Mouse (Mus musculus) cerebellum, postnatal 36 days (tissue): Measurements from ENCODE around the gene Btrc.
A peak's percentile ranks its signal among the peaks of the same experiment; 100 is the strongest.

ENCODE experiments used
- DNase-seq, 2 experiments: peaks; one replicate each; pipeline ENCODE4 v3.0.0; 2021 to 2022; ENCODE audit warnings: mixed read lengths in 2 of 2

The Btrc gene

GRCm38 (mm10) chr19:45430971-45431633 is 67.6 kb downstream of the Btrc start:
- no peak for DNase-seq

- DNase-seq, result peak; percentile 43 to 62
Measured at GRCm38 (mm10) chr19:45432351-45432750, 68.8 kb downstream of the Btrc start.

- peak; percentile 73 to 83 for DNase-seq
Measured at GRCm38 (mm10) chr19:45436019-45436418, 72.5 kb downstream of the Btrc start.

DNA sequence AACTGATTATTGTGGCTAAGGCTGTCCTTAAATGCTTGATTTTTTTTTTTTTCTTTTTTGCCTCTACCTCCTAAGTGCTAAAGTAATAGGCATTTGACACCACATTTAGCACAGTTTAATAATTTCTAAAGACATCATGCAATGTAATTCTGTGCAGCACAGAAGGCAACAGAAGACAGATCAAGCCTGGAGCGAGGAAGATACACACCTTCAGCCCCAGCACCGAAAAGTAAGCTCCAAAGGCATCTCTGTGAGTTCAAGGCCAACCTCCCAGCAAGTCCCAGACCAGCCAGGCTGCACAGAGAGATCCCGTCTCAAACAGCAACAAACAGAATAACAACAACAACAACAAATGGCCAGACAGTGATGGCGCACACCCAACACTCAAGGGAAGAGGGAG is 73.6 kb downstream of the Btrc start:
- no peak for DNase-seq

DNA sequence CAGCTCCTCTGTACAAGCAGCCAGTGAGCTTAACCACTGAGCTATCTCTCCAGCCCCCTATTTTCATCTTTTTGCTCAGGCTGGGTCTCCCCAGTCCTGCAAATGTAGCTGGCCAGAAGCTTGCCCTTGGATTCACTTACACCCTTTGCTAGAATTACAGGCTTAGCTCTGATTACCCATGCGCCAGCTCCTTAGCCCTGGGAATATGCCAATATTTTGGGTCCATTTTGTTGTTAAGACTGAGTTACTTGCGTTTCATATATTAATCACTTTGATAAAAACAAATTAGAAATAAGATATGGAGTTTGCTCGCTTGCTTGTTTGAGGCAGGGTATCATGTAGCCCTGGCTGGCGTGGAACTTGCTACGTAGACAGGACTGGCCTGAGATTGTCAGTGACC is 74.7 kb downstream of the Btrc start:
- no peak for DNase-seq

GRCm38 (mm10) chr19:45438928-45439846 is 75.7 kb downstream of the Btrc start:
- DNase-seq, result no peak

- no peak for DNase-seq
Measured at GRCm38 (mm10) chr19:45440554-45441175, 77.1 kb downstream of the Btrc start.

DNA sequence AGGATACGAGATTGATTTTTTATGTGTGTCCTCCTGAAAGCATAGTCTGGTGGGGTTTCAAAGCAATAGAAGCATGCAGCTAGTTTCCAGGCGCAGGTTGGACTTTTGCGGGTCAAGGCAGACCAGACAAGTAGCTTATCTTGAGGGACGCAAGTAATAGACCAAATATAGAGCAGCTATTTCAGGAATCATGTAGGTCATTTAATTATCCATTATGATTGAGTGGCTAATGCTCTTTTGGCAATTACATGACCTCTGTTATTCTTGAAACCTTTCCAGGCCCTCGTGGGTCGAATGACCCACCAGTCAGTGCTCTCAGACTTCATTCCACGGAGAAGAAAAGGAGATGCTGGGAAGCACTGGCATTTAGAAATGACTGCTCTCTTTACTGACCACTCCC is 78.2 kb downstream of the Btrc start:
- DNase-seq, result no peak

GRCm38 (mm10) chr19:45445253-45445933 is 81.9 kb downstream of the Btrc start:
- DNase-seq, result no peak

DNA sequence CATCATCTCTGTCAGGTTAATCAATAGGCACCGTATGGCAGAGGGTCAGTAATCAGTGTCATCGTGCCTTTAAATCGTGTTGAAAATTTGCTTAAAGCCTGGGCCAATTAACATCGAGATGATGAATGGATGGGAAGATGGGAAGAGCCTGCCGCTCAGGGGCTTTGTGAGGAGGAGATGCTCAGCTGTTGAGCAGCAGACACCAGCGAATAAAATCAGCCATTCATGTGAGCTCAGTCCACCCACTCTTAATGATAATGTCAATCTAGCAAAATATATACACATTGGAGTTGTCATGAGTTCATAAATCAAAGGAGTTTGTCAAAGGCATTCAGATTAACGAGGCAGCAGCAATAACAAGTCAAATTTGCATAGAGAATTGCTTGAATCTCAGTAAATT is 83.1 kb downstream of the Btrc start:
- DNase-seq, result no peak

DNA sequence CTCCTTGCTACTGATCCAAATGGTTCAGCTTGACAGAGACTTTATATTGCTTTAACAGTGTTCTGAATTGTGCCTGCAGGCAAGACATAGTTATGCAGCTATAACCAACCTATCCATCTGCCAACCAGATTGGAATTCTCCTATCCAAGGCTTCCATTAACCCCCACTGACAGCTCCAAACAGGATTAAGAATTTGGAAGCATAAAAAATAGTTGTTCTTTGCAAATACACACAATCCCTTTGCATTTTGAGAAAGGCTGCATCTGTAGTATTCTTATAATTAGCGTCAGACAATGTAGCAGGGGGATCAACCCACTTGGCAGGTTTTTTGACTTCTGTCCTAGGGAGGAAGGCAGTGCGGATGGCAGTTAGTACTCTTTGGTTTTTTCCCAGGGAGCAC is 83.7 kb downstream of the Btrc start:
- no peak for DNase-seq

- no peak for DNase-seq
Measured at GRCm38 (mm10) chr19:45447886-45448285, 84.4 kb downstream of the Btrc start.

DNA sequence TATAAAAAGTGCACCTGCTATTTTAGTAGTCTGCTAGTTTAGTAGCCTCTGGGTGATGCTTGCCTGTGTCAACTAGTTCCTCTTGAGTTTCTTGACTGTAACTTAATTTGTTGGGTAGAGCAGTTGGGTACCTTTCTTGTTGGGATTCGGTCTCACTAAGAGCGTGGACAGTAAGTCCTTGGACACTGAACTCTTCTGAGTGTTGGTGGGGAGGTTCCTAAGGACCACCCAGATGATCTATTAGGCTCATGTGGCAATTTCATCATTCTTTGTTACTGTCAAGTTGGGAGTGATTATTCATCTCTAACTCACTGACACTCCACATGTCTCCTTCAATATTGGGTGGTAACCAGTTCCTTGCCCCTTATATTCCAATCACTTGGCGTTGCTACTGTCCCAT is 90.9 kb downstream of the Btrc start:
- DNase-seq, result no peak

DNA sequence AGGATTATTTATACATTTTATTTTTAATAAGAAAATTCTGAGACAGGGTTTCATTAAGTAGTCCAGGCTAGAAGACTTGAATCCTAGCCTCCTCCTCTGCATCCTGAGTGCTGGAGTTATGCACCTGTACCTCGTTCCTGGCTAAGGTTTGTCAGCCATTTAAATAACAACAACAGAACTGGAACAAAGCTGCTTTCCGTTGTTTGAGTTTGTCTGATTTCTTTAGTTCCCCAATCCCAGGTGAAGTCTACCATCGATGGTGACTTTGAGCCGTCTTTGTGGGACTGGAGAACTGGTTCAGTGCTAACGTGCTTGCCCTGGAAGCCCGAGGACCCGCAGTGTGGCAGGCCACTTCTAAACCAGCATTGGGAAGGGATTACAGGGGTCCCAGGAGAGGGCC is 93.4 kb downstream of the Btrc start:
- DNase-seq, result no peak

- no peak for DNase-seq
Measured at GRCm38 (mm10) chr19:45458702-45459101, 95.2 kb downstream of the Btrc start.

- DNase-seq, result no peak
Measured at GRCm38 (mm10) chr19:45459931-45460665, 96.6 kb downstream of the Btrc start.

DNA sequence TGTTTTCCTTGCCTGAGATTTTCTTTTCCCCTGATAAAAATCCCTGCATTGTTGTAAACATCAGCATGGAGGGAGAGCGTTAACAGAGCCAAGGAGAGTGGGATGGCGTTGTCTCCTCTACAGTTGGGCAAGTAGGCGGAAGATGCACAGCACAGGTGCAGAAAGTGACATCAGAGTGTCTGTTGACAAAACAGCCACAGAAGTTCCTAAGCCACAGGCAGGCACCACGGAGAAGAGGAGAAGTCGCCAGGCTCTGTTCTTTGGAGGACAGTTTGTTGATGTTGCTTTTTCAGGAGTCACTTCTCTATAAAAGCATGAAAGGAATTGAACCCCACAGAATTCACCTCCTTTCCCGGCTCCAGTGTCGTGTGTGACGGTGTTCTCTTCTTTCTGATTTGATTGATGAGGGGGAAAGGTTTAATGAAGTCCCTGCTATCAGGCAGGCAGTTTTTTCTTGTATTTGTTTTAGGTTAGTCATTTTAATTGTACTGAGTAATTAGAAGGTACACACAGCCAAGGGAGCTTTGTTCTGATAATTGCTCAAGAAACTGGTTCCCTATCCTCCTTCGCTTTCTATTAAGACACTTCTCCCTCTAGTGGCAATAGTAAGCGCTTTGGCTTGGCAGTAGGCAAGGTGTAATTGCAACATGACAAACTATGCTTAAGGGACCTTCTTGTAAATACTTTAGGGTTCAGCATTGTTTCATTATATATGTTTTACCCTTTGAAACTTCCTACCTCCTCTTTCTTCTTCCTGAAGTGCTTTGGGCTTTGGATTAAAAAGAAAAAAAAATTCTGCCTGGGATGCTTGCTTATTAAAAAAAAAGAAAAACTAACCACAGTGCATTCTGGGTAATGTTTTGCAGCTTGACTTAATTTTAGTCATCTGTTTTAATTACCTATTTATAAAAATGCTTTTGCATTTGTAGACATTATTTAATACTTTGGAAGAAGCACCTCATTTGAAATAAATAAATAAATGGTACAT is 97.5 kb downstream of the Btrc start:
- no peak for DNase-seq

- DNase-seq, result no peak
Measured at GRCm38 (mm10) chr19:45469760-45470159, 106.2 kb downstream of the Btrc start.

DNA sequence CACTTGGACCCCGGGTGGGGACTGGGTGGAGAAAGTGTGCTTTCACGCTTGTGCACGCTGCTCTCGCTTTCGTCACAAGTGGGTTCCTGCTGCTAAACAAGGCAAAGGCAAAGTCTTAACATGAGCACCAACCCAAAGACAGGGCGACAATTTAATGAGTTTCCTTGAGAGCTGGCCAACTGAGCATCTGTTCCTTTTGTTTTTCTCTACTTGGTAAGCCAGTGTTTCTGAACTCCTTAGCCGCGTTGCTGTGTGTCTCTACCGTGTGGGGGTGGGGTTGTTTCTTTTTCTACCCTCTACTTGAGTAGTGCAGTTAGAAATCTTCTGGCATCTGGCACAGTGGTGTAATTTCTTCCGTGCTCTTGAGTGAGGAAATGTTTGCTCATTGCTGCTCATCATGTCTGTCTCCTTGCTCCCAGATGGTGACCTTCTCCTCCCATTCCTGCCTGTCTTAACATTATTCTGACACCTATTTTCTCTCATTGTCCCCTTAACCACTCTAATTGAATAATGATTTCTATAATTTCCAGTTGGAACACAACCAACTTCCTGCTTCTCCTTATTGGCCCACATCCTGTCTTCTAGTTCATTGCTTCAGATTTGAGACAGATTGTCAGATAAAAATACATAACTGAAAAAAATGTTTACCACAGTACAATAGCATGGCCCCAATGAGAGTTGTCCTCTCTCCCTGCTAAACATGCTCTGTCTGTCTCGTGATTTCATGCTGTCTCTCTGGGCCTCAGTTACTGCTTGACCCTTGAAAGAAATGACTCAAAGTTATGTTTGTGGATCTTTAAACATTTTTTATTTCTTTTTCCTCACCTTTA is 109.4 kb downstream of the Btrc start:
- peak; percentile 18 to 51 for DNase-seq

GRCm38 (mm10) chr19:45474686-45475085 is 111.2 kb downstream of the Btrc start:
- no peak for DNase-seq
